Mouse (Mus musculus) liver, embryonic 11.5 days (tissue): Measurements from ENCODE around the gene Npepl1. TPM values are rescaled to one million over a fixed set of nuclear protein-coding genes. Genes with fewer than 3 reads are reported as not detected.

Experiments
- ATAC-seq: fragments of 200-750 bp; cut with Nextera tagmentation; replicated peaks from 2 replicates; pipeline ENCODE4 v1.8.0; 2017; ENCODE audit warnings: moderate number of reproducible peaks, mild to moderate bottlenecking, moderate TSS enrichment, moderate library complexity; ENCODE audit not compliant: low FRiP score
- DNase-seq: peaks from one replicate; pipeline ENCODE4 v3.0.0-alpha.2; 2017; ENCODE audit warnings: low spot score
- H3K27ac ChIP-seq: fragments of 300-500 bp; sonication (generic); 2 replicates; pipeline ENCODE4 v1.5.1; 2014; ENCODE audit warnings: mild to moderate bottlenecking, low read depth, low read length, control low read depth
- H3K27me3 ChIP-seq: fragments of 300-500 bp; sonication (generic); replicated peaks from 2 replicates; pipeline ENCODE4 v1.6.1; 2014; ENCODE audit warnings: low read length, mixed read lengths; ENCODE audit not compliant: control insufficient read depth, insufficient read depth
- H3K36me3 ChIP-seq: fragments of 300-500 bp; sonication (generic); 2 replicates; pipeline ENCODE4 v1.6.1; 2014; ENCODE audit warnings: mild to moderate bottlenecking, low read length, moderate library complexity, mixed read lengths; ENCODE audit not compliant: control insufficient read depth, insufficient read depth
- H3K4me1 ChIP-seq: fragments of 300-500 bp; sonication (generic); replicated peaks from 2 replicates; pipeline ENCODE4 v1.6.1; 2014; ENCODE audit warnings: low read length, mixed read lengths; ENCODE audit not compliant: control insufficient read depth, insufficient read depth
- H3K4me2 ChIP-seq: fragments of 300-500 bp; sonication (generic); 2 replicates; pipeline ENCODE4 v1.6.1; 2014; ENCODE audit warnings: mild to moderate bottlenecking, control low read depth, moderate library complexity
- H3K4me3 ChIP-seq: fragments of 300-500 bp; sonication (generic); 2 replicates; pipeline ENCODE4 v1.5.1; 2014; ENCODE audit warnings: low read depth, low read length, control low read depth
- H3K9ac ChIP-seq: fragments of 300-500 bp; sonication (generic); 2 replicates; pipeline ENCODE4 v1.6.1; 2014; ENCODE audit warnings: low read depth, low read length, control low read depth
- H3K9me3 ChIP-seq: fragments of 300-500 bp; sonication (generic); 2 replicates; pipeline ENCODE4 v1.6.1; 2016; ENCODE audit warnings: low read length, inconsistent platforms, mixed read lengths; ENCODE audit not compliant: control insufficient read depth
- WGBS: fragments of 180-500 bp; shearing (Covaris S2); extraction: QIAGEN DNeasy Blood & Tissue Kit; methylation state at CpG from one replicate; pipeline ENCODE4 v1.1.7; 2014; 5-methylcytosine and 5-hydroxymethylcytosine counted together
- polyA plus RNA-seq: library from polyadenylated mRNA; unstranded; fragments of >200 nt; fragmentation: Nextera tagmentation; extraction: Ambion mirVana; gene quantifications from 2 replicates; pipeline ENCODE4 v1.2.1, GENCODE M21; 2014

The Npepl1 gene
- polyA plus RNA-seq, 1 experiment from 2014 or later = 59.1 TPM

- peaks cover 19% of the 10 kb centered on the region for H3K36me3 ChIP-seq
- no peaks in the 10 kb centered on the region for H3K9me3 ChIP-seq
- H3K9ac ChIP-seq = no peak overlapping the region
- no peaks in the 10 kb centered on the region for H3K27me3 ChIP-seq
- no peak for ATAC-seq
- H3K4me1 ChIP-seq = no peaks in the 10 kb centered on the region
- H3K4me3 ChIP-seq = no peak overlapping the region
- 94% methylated on average over 3 of the region's 3 CpGs for WGBS
- no peak overlapping the region for H3K27ac ChIP-seq
- no peak for DNase-seq
- no peak overlapping the region for H3K4me2 ChIP-seq
Observed at GRCm38 (mm10) chr2:174095086-174095485, 15.1 kb upstream of the Npepl1 start.

- Histone ChIP-seq H3K36me3 (no peaks in the 10 kb centered on the region; the same call in 1 of the 2 replicates), H3K4me2 (no peak overlapping the region), H3K4me3 (no peak overlapping the region), H3K27me3 (no peaks in the 10 kb centered on the region), H3K27ac (no peak overlapping the region), H3K9ac (no peak overlapping the region), H3K4me1 (no peaks in the 10 kb centered on the region), H3K9me3 (no peaks in the 10 kb centered on the region)
- WGBS = 72% methylated on average over 7 of the region's 7 CpGs
- DNase-seq (no peak), ATAC-seq (no peak)
Observed at GRCm38 (mm10) chr2:174102399-174102798, 7.8 kb upstream of the Npepl1 start.

- H3K4me3 ChIP-seq = no peak overlapping the region
- 73% methylated on average over 4 of the region's 4 CpGs for WGBS
- H3K36me3 ChIP-seq = no peaks in the 10 kb centered on the region
- no peaks in the 10 kb centered on the region for H3K27me3 ChIP-seq
- no peak for DNase-seq
- no peaks in the 10 kb centered on the region for H3K9me3 ChIP-seq
- ATAC-seq = no peak
- H3K27ac ChIP-seq = no peak overlapping the region
- H3K9ac ChIP-seq = no peak overlapping the region
- no peak overlapping the region for H3K4me2 ChIP-seq
- no peaks in the 10 kb centered on the region for H3K4me1 ChIP-seq
Observed at GRCm38 (mm10) chr2:174103527-174103926, 6.6 kb upstream of the Npepl1 start.

GRCm38 (mm10) chr2:174107375-174107774, 2.8 kb upstream of the Npepl1 start:
- no peak overlapping the region for H3K9ac ChIP-seq
- DNase-seq = no peak

GRCm38 (mm10) chr2:174110783-174111549, 817 bp downstream of the Npepl1 start:
- peak overlapping the region; percentile 97 for H3K4me2 ChIP-seq
- DNase-seq = peak; percentile 71
- no peaks in the 10 kb centered on the region for H3K9me3 ChIP-seq
- peak overlapping the region; percentile 78 for H3K4me3 ChIP-seq
- H3K36me3 ChIP-seq = peaks cover 4% of the 10 kb centered on the region; the same call in 1 of the 2 replicates
- H3K4me1 ChIP-seq = peaks cover 18% of the 10 kb centered on the region
- 36% methylated on average over 33 of the region's 33 CpGs for WGBS
- peak; percentile 69 for ATAC-seq
- no peaks in the 10 kb centered on the region for H3K27me3 ChIP-seq
- peak overlapping the region; percentile 96 for H3K9ac ChIP-seq
- peak overlapping the region; percentile 79 for H3K27ac ChIP-seq

More at GRCm38 (mm10) chr2:174107375-174107774, 2.8 kb upstream of the Npepl1 start:
- Histone ChIP-seq H3K4me2 (no peak overlapping the region), H3K27ac (no peak overlapping the region), H3K4me3 (no peak overlapping the region), H3K36me3 (no peaks in the 10 kb centered on the region; the same call in 1 of the 2 replicates), H3K27me3 (no peaks in the 10 kb centered on the region), H3K9me3 (no peaks in the 10 kb centered on the region), H3K4me1 (peaks cover 18% of the 10 kb centered on the region)
- ATAC-seq = no peak
- 81% methylated on average over 3 of the region's 3 CpGs for WGBS

- H3K9me3 ChIP-seq = no peaks in the 10 kb centered on the region
- peaks cover 18% of the 10 kb centered on the region for H3K4me1 ChIP-seq
- ATAC-seq = no peak
- H3K4me3 ChIP-seq = no peak overlapping the region
- no peak overlapping the region for H3K9ac ChIP-seq
- H3K4me2 ChIP-seq = no peak overlapping the region
- H3K36me3 ChIP-seq = peaks cover 4% of the 10 kb centered on the region; the same call in 1 of the 2 replicates
- H3K27me3 ChIP-seq = no peaks in the 10 kb centered on the region
- WGBS = 80% methylated on average over 18 of the region's 18 CpGs
- DNase-seq = no peak
- H3K27ac ChIP-seq = no peak overlapping the region
Observed at GRCm38 (mm10) chr2:174112931-174113330, 2.8 kb downstream of the Npepl1 start.

GRCm38 (mm10) chr2:174114148-174114864, 4.2 kb downstream of the Npepl1 start:
- no peak overlapping the region for H3K9ac ChIP-seq
- H3K27me3 ChIP-seq = no peaks in the 10 kb centered on the region
- no peak overlapping the region for H3K27ac ChIP-seq
- H3K9me3 ChIP-seq = no peaks in the 10 kb centered on the region
- WGBS = 94% methylated on average over 12 of the region's 12 CpGs
- no peak for DNase-seq
- no peak for ATAC-seq
- H3K4me1 ChIP-seq = peaks cover 18% of the 10 kb centered on the region
- peaks cover 7% of the 10 kb centered on the region; the same call in 1 of the 2 replicates for H3K36me3 ChIP-seq
- H3K4me2 ChIP-seq = no peak overlapping the region
- no peak overlapping the region for H3K4me3 ChIP-seq

- no peak for ATAC-seq
- H3K27me3 ChIP-seq = no peaks in the 10 kb centered on the region
- no peak overlapping the region for H3K9ac ChIP-seq
- H3K27ac ChIP-seq = no peak overlapping the region
- no peaks in the 10 kb centered on the region for H3K9me3 ChIP-seq
- no peak overlapping the region for H3K4me3 ChIP-seq
- DNase-seq = no peak
- 82% methylated on average over 16 of the region's 16 CpGs for whole genome bisulfite sequencing
- H3K4me1 ChIP-seq = peaks cover 2% of the 10 kb centered on the region; the same call in 1 of the 2 replicates
- peaks cover 27% of the 10 kb centered on the region for H3K36me3 ChIP-seq
- H3K4me2 ChIP-seq = no peak overlapping the region
Observed at GRCm38 (mm10) chr2:174116929-174117328, 6.8 kb downstream of the Npepl1 start.
